Comparison of ENCODE assay signal across 8 mouse cellular contexts in genomic region chr16:97165444-97166121, GRCm38 (mm10). TPM values are rescaled to one million over a fixed set of nuclear protein-coding genes. Genes with fewer than 3 reads are reported as not detected.
A peak's percentile ranks its signal among the peaks of the same experiment; 100 is the strongest.
DNase-seq lines count a peak whose midpoint lies in the region; ATAC-seq lines count a peak whose summit lies in the region.

No protein-coding gene starts in this region.

- no peaks in the 10 kb centered on the region for H3K4me1 ChIP-seq in intestine, embryonic 14.5 days (replicated peaks; ENCODE audit: control insufficient read depth, insufficient read depth, low read length)
- peaks cover 13% of the 10 kb centered on the region for H3K4me1 ChIP-seq in megakaryocyte, embryonic 14.5 days

- peak; percentile 91 for ATAC-seq in intestine, embryonic 14.5 days (replicated peaks; ENCODE audit: low FRiP score, low TSS enrichment, low read depth)

- intact Hi-C loops in left cerebral cortex, postnatal 25 days (cut with DNase I): loop anchor here (5.0 to 10.0 kb wide), 5 partner anchors 38 to 471 kb away; no protein-coding TSS in a partner anchor

- no peak overlapping the region for H3K9ac ChIP-seq in intestine, embryonic 14.5 days (ENCODE audit: low read length)

- no peaks in the 10 kb centered on the region for H3K36me3 ChIP-seq in intestine, embryonic 14.5 days (ENCODE audit: control insufficient read depth, insufficient read depth, low read length)
- no peaks in the 10 kb centered on the region for H3K36me3 ChIP-seq in megakaryocyte, embryonic 14.5 days (replicated peaks; ENCODE audit: low read length)

- H3K27ac ChIP-seq in intestine, embryonic 14.5 days (ENCODE audit: low read depth): no peak overlapping the region

- H3K9me3 ChIP-seq in intestine, embryonic 14.5 days (ENCODE audit: control insufficient read depth, low read length): no peaks in the 10 kb centered on the region
- H3K9me3 ChIP-seq in megakaryocyte, embryonic 14.5 days: no peaks in the 10 kb centered on the region

- peak overlapping the region; percentile 33 for H3K4me3 ChIP-seq in intestine, embryonic 14.5 days (ENCODE audit: low read depth, low read length)
- H3K4me3 ChIP-seq in megakaryocyte, embryonic 14.5 days (replicated peaks): peak overlapping the region; percentile 87

- H3K4me2 ChIP-seq in intestine, embryonic 14.5 days (ENCODE audit: low read length): peak overlapping the region; percentile 78

- peak; percentile 5 for DNase-seq in gastrocnemius, adult 18-20 months (ENCODE audit: low spot score)
- DNase-seq in gastrocnemius, postnatal 25 days: no peak
- peak; percentile 88 for DNase-seq in cerebellum, postnatal 14 days
- peak; percentile 61 to 74 for DNase-seq in frontal cortex, postnatal 36 days (ENCODE audit: low spot score in 2 of 2)
- peak; percentile 79 for DNase-seq in intestine, embryonic 14.5 days (ENCODE audit: low spot score)
- peak; percentile 67 to 79 for DNase-seq in left cerebral cortex, postnatal 25 days (ENCODE audit: low spot score in 2 of 2)
- DNase-seq in right cerebral cortex, postnatal 4 days: peak; percentile 74

- H3K27me3 ChIP-seq in intestine, embryonic 14.5 days (replicated peaks; ENCODE audit: control insufficient read depth, insufficient read depth, low read length): peaks cover 38% of the 10 kb centered on the region
- peaks cover 55% of the 10 kb centered on the region for H3K27me3 ChIP-seq in megakaryocyte, embryonic 14.5 days (replicated peaks)

- under 1% methylated on average over 21 of the region's 21 CpGs for WGBS in intestine, embryonic 14.5 days

RNA-seq across cellular contexts. Expression of gene Dscam, which starts 5.0 kb away (rescaled TPM):
- not detected for total RNA-seq in gastrocnemius, adult 18-20 months (2021)
- not detected for total RNA-seq in gastrocnemius, postnatal 25 days (2021)
- 0.24 and 0.37 TPM in 2 replicates for polyA plus RNA-seq in intestine, embryonic 14.5 days (2014; fragmentation: Nextera tagmentation; extraction: Ambion mirVana)
- 10 to 100 TPM; 41.6 to 44.0 TPM for total RNA-seq in left cerebral cortex, postnatal 25 days (2021)
- polyA plus RNA-seq in megakaryocyte, embryonic 14.5 days (2012; ENCODE audit: insufficient read depth, low replicate concordance): not detected in 2 replicates

Comparison
In these comparisons a context has a peak if more than half of its experiments do, and no peak if none do; other contexts are left out.
1. RNA of gene Dscam, which starts 5.0 kb away (total RNA-seq): 41.6 to 44.0 TPM in left cerebral cortex, postnatal 25 days; not detected in gastrocnemius, postnatal 25 days and not detected in gastrocnemius, adult 18-20 months; every median in the first group is over 10 times any median in the second.